Mouse (Mus musculus) kidney, embryonic 16.5 days (tissue): Measurements from ENCODE around the gene Olfr180. TPM values are rescaled to one million over a fixed set of nuclear protein-coding genes. Genes with fewer than 3 reads are reported as not detected.

Source experiments
- ATAC-seq: fragments of 200-750 bp; cut with Nextera tagmentation; 2 replicates; pipeline ENCODE4 v1.8.0; 2017; ENCODE audit warnings: moderate TSS enrichment; ENCODE audit not compliant: low FRiP score, low TSS enrichment
- H3K27ac ChIP-seq: fragments of 300-500 bp; sonication (generic); 2 replicates; pipeline ENCODE4 v1.5.1; 2014; ENCODE audit warnings: low read length
- H3K27me3 ChIP-seq: fragments of 300-500 bp; sonication (generic); 2 replicates; pipeline ENCODE4 v1.6.1; 2014; ENCODE audit warnings: low read length, control low read depth, mixed read lengths; ENCODE audit not compliant: insufficient read depth
- H3K36me3 ChIP-seq: fragments of 300-500 bp; sonication (generic); 2 replicates; pipeline ENCODE4 v1.6.1; 2014; ENCODE audit warnings: low read length, control low read depth, mixed read lengths; ENCODE audit not compliant: insufficient read depth
- H3K4me1 ChIP-seq: fragments of 300-500 bp; sonication (generic); 2 replicates; pipeline ENCODE4 v1.6.1; 2014; ENCODE audit warnings: low read length, control low read depth, mixed read lengths; ENCODE audit not compliant: insufficient read depth
- H3K4me2 ChIP-seq: fragments of 300-500 bp; sonication (generic); replicated peaks from 2 replicates; pipeline ENCODE4 v1.6.1; 2014; ENCODE audit warnings: low read depth, low read length
- H3K4me3 ChIP-seq: fragments of 300-500 bp; sonication (generic); 2 replicates; pipeline ENCODE4 v1.5.1; 2014; ENCODE audit warnings: mild to moderate bottlenecking, low read length
- H3K9ac ChIP-seq: fragments of 300-500 bp; sonication (generic); replicated peaks from 2 replicates; pipeline ENCODE4 v1.6.1; 2014; ENCODE audit warnings: low read length
- H3K9me3 ChIP-seq: fragments of 300-500 bp; sonication (generic); 2 replicates; pipeline ENCODE4 v1.6.1; 2016; ENCODE audit warnings: low read length, control low read depth
- WGBS: fragments of 180-500 bp; shearing (Covaris S2); extraction: QIAGEN DNeasy Blood & Tissue Kit; methylation state at CpG from one replicate; pipeline ENCODE4 v1.1.7; 2014; 5-methylcytosine and 5-hydroxymethylcytosine counted together
- polyA plus RNA-seq: library from polyadenylated mRNA; unstranded; fragments of >200 nt; fragmentation: Nextera tagmentation; extraction: Ambion mirVana; gene quantifications from 2 replicates; pipeline ENCODE4 v1.2.1, GENCODE M21; 2015

The Olfr180 gene
- polyA plus RNA-seq = not detected in 2 replicates

DNA sequence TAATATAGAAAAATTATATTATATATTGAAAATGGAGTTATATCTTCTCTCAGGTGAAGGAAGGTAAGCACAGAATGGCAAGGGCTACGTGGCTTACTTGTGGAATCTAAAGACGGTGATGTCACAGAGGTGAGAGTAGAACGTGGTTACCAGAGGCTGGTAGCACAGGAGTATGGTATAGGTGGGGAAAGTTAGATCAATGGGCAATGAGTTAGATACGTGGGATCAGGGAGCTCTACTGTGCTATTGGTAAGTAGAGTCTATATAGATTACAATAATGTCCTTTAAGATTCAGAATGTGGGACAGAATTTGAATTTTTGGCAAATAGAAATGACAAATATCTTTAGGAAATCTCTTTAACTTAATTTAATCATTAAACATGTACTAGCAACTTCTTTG lies at the start of gene Olfr180:
TSS of gene Olfr180 (minus strand) at position 101 of the 400 bp plus-strand sequence.
- Histone ChIP-seq H3K36me3 (no peaks in the 10 kb centered on the region), H3K4me2 (no peak within 1 kb of the TSS), H3K27me3 (no peaks in the 10 kb centered on the region), H3K9me3 (no peaks in the 10 kb centered on the region), H3K9ac (no peak within 1 kb of the TSS), H3K27ac (no peak within 1 kb of the TSS), H3K4me3 (no peak within 1 kb of the TSS), H3K4me1 (no peaks in the 10 kb centered on the region)
- WGBS = 83% methylated on average over 4 of the region's 4 CpGs
- ATAC-seq = no peak

GRCm38 (mm10) chr16:58928655-58929054 lies 537 bp downstream of the Olfr180 start, which contains the start of gene Olfr181:
Olfr181 (minus strand) TSS chr16:58928755.
- Histone ChIP-seq H3K27ac (no peak within 1 kb of the TSS), H3K9me3 (no peaks in the 10 kb centered on the region), H3K9ac (no peak within 1 kb of the TSS), H3K4me2 (no peak within 1 kb of the TSS), H3K36me3 (no peaks in the 10 kb centered on the region), H3K4me3 (no peak within 1 kb of the TSS), H3K27me3 (no peaks in the 10 kb centered on the region), H3K4me1 (no peaks in the 10 kb centered on the region)
- WGBS = 71% methylated on average over 1 of the region's 1 CpGs
- ATAC-seq = no peak

GRCm38 (mm10) chr16:58891963-58892362 lies 37.2 kb downstream of the Olfr180 start, which contains the start of gene Olfr178:
Olfr178 (minus strand) TSS chr16:58892063.
- Histone ChIP-seq H3K9me3 (no peaks in the 10 kb centered on the region), H3K27ac (no peak within 1 kb of the TSS), H3K4me1 (no peaks in the 10 kb centered on the region), H3K4me3 (no peak within 1 kb of the TSS), H3K9ac (no peak within 1 kb of the TSS), H3K27me3 (no peaks in the 10 kb centered on the region), H3K4me2 (no peak within 1 kb of the TSS), H3K36me3 (no peaks in the 10 kb centered on the region)
- WGBS = 88% methylated on average over 3 of the region's 3 CpGs
- ATAC-seq = no peak

DNA sequence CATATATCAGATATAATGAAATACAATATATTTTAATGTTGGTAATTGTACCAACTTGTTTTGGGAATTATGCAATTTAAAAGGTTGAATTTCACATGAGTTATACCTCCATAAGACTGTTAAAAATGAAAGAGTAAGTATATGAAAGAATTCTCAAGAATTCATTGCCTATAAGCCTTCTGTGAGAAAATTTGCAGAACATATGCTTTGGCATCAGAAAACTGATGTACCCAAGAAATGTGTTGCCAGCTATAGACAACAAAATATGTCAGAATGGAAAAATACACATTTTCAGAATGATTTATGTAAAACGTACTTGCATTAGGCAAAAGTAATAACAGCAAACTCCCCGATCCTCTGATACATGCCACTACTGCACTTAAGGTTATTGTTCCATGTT lies 44.8 kb downstream of the Olfr180 start:
- no peak overlapping the region for H3K4me3 ChIP-seq
- no peaks in the 10 kb centered on the region for H3K4me1 ChIP-seq
- H3K27ac ChIP-seq = no peak overlapping the region
- no peaks in the 10 kb centered on the region for H3K9me3 ChIP-seq
- no peak overlapping the region for H3K9ac ChIP-seq
- H3K4me2 ChIP-seq = no peak overlapping the region
- WGBS = 92% methylated on average over 2 of the region's 2 CpGs
- no peaks in the 10 kb centered on the region for H3K36me3 ChIP-seq
- no peak for ATAC-seq
- H3K27me3 ChIP-seq = no peaks in the 10 kb centered on the region

GRCm38 (mm10) chr16:58874668-58875067 lies 54.5 kb downstream of the Olfr180 start, which contains the start of gene Olfr177:
Olfr177 (minus strand) TSS chr16:58874768.
- Histone ChIP-seq H3K4me1 (no peaks in the 10 kb centered on the region), H3K9ac (no peak within 1 kb of the TSS), H3K27me3 (no peaks in the 10 kb centered on the region), H3K4me3 (no peak within 1 kb of the TSS), H3K9me3 (no peaks in the 10 kb centered on the region), H3K27ac (no peak within 1 kb of the TSS), H3K4me2 (no peak within 1 kb of the TSS), H3K36me3 (no peaks in the 10 kb centered on the region)
- no peak for ATAC-seq
- WGBS = 56% methylated on average over 1 of the region's 1 CpGs

Other genes with a start within 250 kb of the Olfr180 start
- not detected in 2 replicates for gene Gpr15, start 210.3 kb downstream of the Olfr180 start, polyA plus RNA-seq
- 124 TPM in 2 replicates for gene Cldnd1, start 201.5 kb downstream of the Olfr180 start, polyA plus RNA-seq
- gene Olfr172, start 166.2 kb downstream of the Olfr180 start, polyA plus RNA-seq = not detected in 2 replicates
- gene Olfr173, start 129.1 kb downstream of the Olfr180 start, polyA plus RNA-seq = not detected in 2 replicates
- gene Olfr175-ps1, start 102.6 kb downstream of the Olfr180 start, polyA plus RNA-seq = not detected in 2 replicates
- gene Olfr177, start 54.6 kb downstream of the Olfr180 start, polyA plus RNA-seq = not detected in 2 replicates
- not detected in 2 replicates for gene Olfr178, start 37.3 kb downstream of the Olfr180 start, polyA plus RNA-seq
- not detected in 2 replicates for gene Olfr181, start 637 bp downstream of the Olfr180 start, polyA plus RNA-seq
- not detected in 2 replicates for gene Olfr183, start 66.0 kb upstream of the Olfr180 start, polyA plus RNA-seq
- gene Olfr186, start 100.9 kb upstream of the Olfr180 start, polyA plus RNA-seq = not detected in 2 replicates
- gene Olfr187, start 110.4 kb upstream of the Olfr180 start, polyA plus RNA-seq = not detected in 2 replicates
- not detected in 2 replicates for gene Olfr190, start 148.6 kb upstream of the Olfr180 start, polyA plus RNA-seq
- gene Olfr191, start 160.4 kb upstream of the Olfr180 start, polyA plus RNA-seq = not detected in 2 replicates
- gene Olfr193, start 182.5 kb upstream of the Olfr180 start, polyA plus RNA-seq = not detected in 2 replicates
- not detected in 2 replicates for gene Olfr194, start 191.7 kb upstream of the Olfr180 start, polyA plus RNA-seq
- gene Olfr195, start 217.7 kb upstream of the Olfr180 start, polyA plus RNA-seq = not detected in 2 replicates
- gene Olfr196, start 241.1 kb upstream of the Olfr180 start, polyA plus RNA-seq = not detected in 2 replicates